Mouse (Mus musculus) liver, embryonic 11.5 days (tissue): ENCODE data around the gene Gm21704. TPM values are rescaled to one million over a fixed set of nuclear protein-coding genes. Genes with fewer than 3 reads are reported as not detected.
"Not testable (repeated sequence)": the region's sequence is repeated elsewhere in the genome, so short reads cannot be mapped to it uniquely, and the experiment has no call there.

Experiments
- ATAC-seq: fragments of 200-750 bp; cut with Nextera tagmentation; replicated peaks from 2 replicates; pipeline ENCODE4 v1.8.0; 2017; ENCODE audit warnings: moderate number of reproducible peaks, mild to moderate bottlenecking, moderate TSS enrichment, moderate library complexity; ENCODE audit not compliant: low FRiP score
- DNase-seq: peaks from one replicate; pipeline ENCODE4 v3.0.0-alpha.2; 2017; ENCODE audit warnings: low spot score
- H3K27ac ChIP-seq: fragments of 300-500 bp; sonication (generic); 2 replicates; pipeline ENCODE4 v1.5.1; 2014; ENCODE audit warnings: mild to moderate bottlenecking, low read depth, low read length, control low read depth
- H3K27me3 ChIP-seq: fragments of 300-500 bp; sonication (generic); replicated peaks from 2 replicates; pipeline ENCODE4 v1.6.1; 2014; ENCODE audit warnings: low read length, mixed read lengths; ENCODE audit not compliant: control insufficient read depth, insufficient read depth
- H3K36me3 ChIP-seq: fragments of 300-500 bp; sonication (generic); 2 replicates; pipeline ENCODE4 v1.6.1; 2014; ENCODE audit warnings: mild to moderate bottlenecking, low read length, moderate library complexity, mixed read lengths; ENCODE audit not compliant: control insufficient read depth, insufficient read depth
- H3K4me1 ChIP-seq: fragments of 300-500 bp; sonication (generic); replicated peaks from 2 replicates; pipeline ENCODE4 v1.6.1; 2014; ENCODE audit warnings: low read length, mixed read lengths; ENCODE audit not compliant: control insufficient read depth, insufficient read depth
- H3K4me2 ChIP-seq: fragments of 300-500 bp; sonication (generic); 2 replicates; pipeline ENCODE4 v1.6.1; 2014; ENCODE audit warnings: mild to moderate bottlenecking, control low read depth, moderate library complexity
- H3K4me3 ChIP-seq: fragments of 300-500 bp; sonication (generic); 2 replicates; pipeline ENCODE4 v1.5.1; 2014; ENCODE audit warnings: low read depth, low read length, control low read depth
- H3K9ac ChIP-seq: fragments of 300-500 bp; sonication (generic); 2 replicates; pipeline ENCODE4 v1.6.1; 2014; ENCODE audit warnings: low read depth, low read length, control low read depth
- H3K9me3 ChIP-seq: fragments of 300-500 bp; sonication (generic); 2 replicates; pipeline ENCODE4 v1.6.1; 2016; ENCODE audit warnings: low read length, inconsistent platforms, mixed read lengths; ENCODE audit not compliant: control insufficient read depth
- WGBS: fragments of 180-500 bp; shearing (Covaris S2); extraction: QIAGEN DNeasy Blood & Tissue Kit; methylation state at CpG from one replicate; pipeline ENCODE4 v1.1.7; 2014; 5-methylcytosine and 5-hydroxymethylcytosine counted together
- polyA plus RNA-seq: library from polyadenylated mRNA; unstranded; fragments of >200 nt; fragmentation: Nextera tagmentation; extraction: Ambion mirVana; gene quantifications from 2 replicates; pipeline ENCODE4 v1.2.1, GENCODE M21; 2014

Gene Gm21704
- not detected in 2 replicates for polyA plus RNA-seq

GRCm38 (mm10) chrY:3410067-3410466 is at the start of gene Gm21704, which contains the start of gene Gm21708:
Gene Gm21704, minus strand, starts transcription at chrY:3410167.
Gene Gm21708, minus strand, starts transcription at chrY:3410167.
- no CpG with 5 or more reads among the region's 9 CpGs for WGBS

DNA sequence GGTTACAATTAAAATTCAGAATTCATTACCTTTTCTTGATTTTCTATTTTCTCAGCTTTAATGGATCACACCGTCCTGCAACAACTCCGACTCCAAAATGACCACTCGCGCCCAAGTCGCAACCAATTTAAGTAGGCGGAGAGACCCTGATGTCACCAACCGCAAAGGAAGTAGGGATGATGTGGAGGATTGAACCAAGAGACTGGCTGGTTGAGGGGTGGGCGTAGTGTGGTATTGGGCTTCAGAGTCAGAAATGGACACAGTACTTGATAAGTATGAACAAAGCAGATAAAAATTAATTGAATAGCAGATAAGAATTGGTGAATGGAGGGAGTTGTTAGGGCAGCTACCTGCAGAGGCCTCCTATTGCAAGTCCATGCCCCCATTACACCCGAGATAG is 64.7 kb downstream of the Gm21704 start, which contains the start of gene Gm21693:
TSS of gene Gm21693 (minus strand) at position 101 of the 400 bp plus-strand sequence.
- not testable (repeated sequence) for H3K36me3 ChIP-seq, H3K27me3 ChIP-seq, DNase-seq, H3K4me1 ChIP-seq, H3K4me3 ChIP-seq, H3K9ac ChIP-seq, H3K4me2 ChIP-seq, H3K9me3 ChIP-seq, H3K27ac ChIP-seq, ATAC-seq
- WGBS = no CpG with 5 or more reads among the region's 9 CpGs

More at GRCm38 (mm10) chrY:3410067-3410466, at the start of gene Gm21704, which contains the start of gene Gm21708:
- not testable (repeated sequence) for H3K9me3 ChIP-seq, H3K4me2 ChIP-seq, H3K9ac ChIP-seq, DNase-seq, ATAC-seq, H3K27ac ChIP-seq, H3K4me3 ChIP-seq, H3K36me3 ChIP-seq, H3K4me1 ChIP-seq, H3K27me3 ChIP-seq

DNA sequence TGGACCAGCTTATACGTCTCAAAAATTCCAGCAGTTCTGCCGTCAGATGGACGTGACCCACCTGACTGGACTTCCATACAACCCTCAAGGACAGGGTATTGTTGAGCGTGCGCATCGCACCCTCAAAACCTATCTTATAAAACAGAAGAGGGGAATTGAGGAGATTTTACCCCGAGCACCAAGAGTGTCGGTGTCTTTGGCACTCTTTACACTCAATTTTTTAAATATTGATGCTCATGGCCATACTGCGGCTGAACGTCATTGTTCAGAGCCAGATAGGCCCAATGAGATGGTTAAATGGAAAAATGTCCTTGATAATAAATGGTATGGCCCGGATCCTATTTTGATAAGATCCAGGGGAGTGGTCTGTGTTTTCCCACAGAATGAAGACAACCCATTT is 69.3 kb downstream of the Gm21704 start:
- not testable (repeated sequence) for H3K27ac ChIP-seq, DNase-seq, H3K27me3 ChIP-seq, H3K4me2 ChIP-seq, H3K4me3 ChIP-seq, H3K9ac ChIP-seq, H3K9me3 ChIP-seq, H3K4me1 ChIP-seq, H3K36me3 ChIP-seq, ATAC-seq
- WGBS = no CpG with 5 or more reads among the region's 11 CpGs

Other genes with a start within 250 kb of the Gm21704 start
- not detected in 2 replicates for gene Gm21677, start 103.7 kb downstream of the Gm21704 start, polyA plus RNA-seq
- gene Gm21693, start 64.8 kb downstream of the Gm21704 start, polyA plus RNA-seq = not detected in 2 replicates
- gene Gm21708, start within 50 bp of the Gm21704 start, polyA plus RNA-seq = not detected in 2 replicates